Mouse (Mus musculus) liver, embryonic 14.5 days (tissue): ENCODE results near the gene Aip. TPM values are rescaled to one million over a fixed set of nuclear protein-coding genes. Genes with fewer than 3 reads are reported as not detected.
"Not testable (repeated sequence)": the region's sequence is repeated elsewhere in the genome, so short reads cannot be mapped to it uniquely, and the experiment has no call there.

ENCODE experiments used
- ATAC-seq: fragments of 200-750 bp; cut with Nextera tagmentation; 2 replicates; pipeline ENCODE4 v1.8.0; 2017; ENCODE audit warnings: moderate number of reproducible peaks, mild to moderate bottlenecking, moderate library complexity; ENCODE audit not compliant: insufficient read depth
- DNase-seq, 3 experiments: peaks; one replicate each; pipeline ENCODE4 v3.0.0-alpha.2; 2012 to 2013; ENCODE audit warnings: low read depth in 3 of 3, low spot score in 3 of 3
- H3K27ac ChIP-seq: fragments of 300-500 bp; sonication (generic); 2 replicates; pipeline ENCODE4 v1.5.1; 2014; ENCODE audit warnings: moderate library complexity, mild to moderate bottlenecking, control low read depth, inconsistent platforms
- H3K27me3 ChIP-seq: fragments of 300-500 bp; sonication (generic); 2 replicates; pipeline ENCODE4 v1.6.1; 2014; ENCODE audit warnings: mild to moderate bottlenecking, low read length, moderate library complexity; ENCODE audit not compliant: control insufficient read depth, insufficient read depth
- H3K36me3 ChIP-seq: fragments of 300-500 bp; sonication (generic); replicated peaks from 2 replicates; pipeline ENCODE4 v1.6.1; 2014; ENCODE audit warnings: low read depth; ENCODE audit not compliant: control insufficient read depth, insufficient read depth
- H3K4me1 ChIP-seq, 2 experiments: fragments of 200-500 bp in 1 of 2; fragments of 300-500 bp in 1 of 2; sonication (generic) in 1 of 2; replicated peaks; 2 replicates each; pipeline ENCODE4 v1.6.1; 2012 to 2014; ENCODE audit warnings: antibody characterized with exemption in 1 of 2, inconsistent platforms in 1 of 2, low read length in 1 of 2; ENCODE audit not compliant: control insufficient read depth in 2 of 2, insufficient read depth in 2 of 2
- H3K4me2 ChIP-seq: fragments of 300-500 bp; sonication (generic); 2 replicates; pipeline ENCODE4 v1.6.1; 2014; ENCODE audit warnings: low read depth, mild to moderate bottlenecking, control low read depth, moderate library complexity
- H3K4me3 ChIP-seq, 2 experiments: fragments of 200-500 bp in 1 of 2; fragments of 300-500 bp in 1 of 2; sonication (generic) in 1 of 2; 2 replicates each; pipeline ENCODE4 v1.5.1; 2012 to 2014; ENCODE audit warnings: low read depth in 2 of 2, low read length in 2 of 2, mild to moderate bottlenecking in 2 of 2, control low read depth in 1 of 2, inconsistent platforms in 1 of 2, moderate library complexity in 1 of 2; ENCODE audit not compliant: insufficient read depth in 1 of 2
- H3K9ac ChIP-seq: fragments of 300-500 bp; sonication (generic); replicated peaks from 2 replicates; pipeline ENCODE4 v1.6.1; 2014; ENCODE audit warnings: mild to moderate bottlenecking, control low read depth, moderate library complexity
- H3K9me3 ChIP-seq: fragments of 300-500 bp; sonication (generic); 2 replicates; pipeline ENCODE4 v1.6.1; 2016; ENCODE audit warnings: low read length, mixed read lengths; ENCODE audit not compliant: control insufficient read depth
- CTCF ChIP-seq: IDR thresholded peaks from 2 replicates; pipeline ENCODE4 v1.5.1; 2016; ENCODE audit warnings: antibody characterized with exemption, low read depth, control low read depth
- EP300 ChIP-seq: IDR thresholded peaks from 2 replicates; pipeline ENCODE4 v1.6.1; 2016; ENCODE audit warnings: antibody characterized with exemption, low read depth
- WGBS: fragments of 180-500 bp; shearing (Covaris S2); extraction: QIAGEN DNeasy Blood & Tissue Kit; methylation state at CpG from one replicate; pipeline ENCODE4 v1.1.7; 2014; ENCODE audit not compliant: insufficient replicate concordance; 5-methylcytosine and 5-hydroxymethylcytosine counted together
- polyA plus RNA-seq, 2 experiments: library from polyadenylated mRNA; depleted of rRNA in 1 of 2; stranded (reverse) in 1 of 2; unstranded in 1 of 2; fragments of >200 nt; fragmentation: Nextera tagmentation in 1 of 2; extraction: Ambion mirVana in 1 of 2; gene quantifications; 2 replicates each; pipeline versions ENCODE4 v1.2.1 to v1.2.3; 2012 to 2014

Gene Aip
- polyA plus RNA-seq, 2 experiments = 29.4 to 33.2 TPM

DNA sequence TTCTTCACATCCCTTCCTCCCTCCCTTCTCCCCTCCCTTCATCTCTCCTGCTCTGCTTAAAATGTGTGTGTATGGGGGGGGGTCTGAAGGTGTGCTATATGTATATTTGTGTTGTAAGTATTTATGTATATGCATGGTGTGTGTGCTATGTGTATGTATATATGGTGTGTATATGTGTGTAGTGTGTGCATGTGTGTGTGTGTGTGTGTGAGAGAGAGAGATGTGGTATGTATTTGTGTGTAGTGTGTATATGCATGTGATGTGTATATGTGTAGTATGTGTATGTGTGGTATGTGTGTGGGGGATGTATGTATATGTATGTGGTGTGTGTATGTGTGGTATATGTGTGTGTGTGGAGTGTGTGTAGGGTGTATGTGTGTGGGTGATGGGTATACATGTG, 58.8 kb downstream of the Aip start:
- Histone ChIP-seq H3K27ac (no peak overlapping the region), H3K4me2 (no peak overlapping the region), H3K9me3 (no peaks in the 10 kb centered on the region), H3K27me3 (no peaks in the 10 kb centered on the region), H3K4me1 (peaks cover 2 to 9% of the 10 kb centered on the region in 2 experiments; a peak in 1 of 4 replicates), H3K36me3 (no peaks in the 10 kb centered on the region), H3K4me3 (no peak overlapping the region), H3K9ac (no peak overlapping the region)
- ATAC-seq (no peak), DNase-seq (no peak)
- TF ChIP-seq EP300 (no peak), CTCF (no peak)

DNA sequence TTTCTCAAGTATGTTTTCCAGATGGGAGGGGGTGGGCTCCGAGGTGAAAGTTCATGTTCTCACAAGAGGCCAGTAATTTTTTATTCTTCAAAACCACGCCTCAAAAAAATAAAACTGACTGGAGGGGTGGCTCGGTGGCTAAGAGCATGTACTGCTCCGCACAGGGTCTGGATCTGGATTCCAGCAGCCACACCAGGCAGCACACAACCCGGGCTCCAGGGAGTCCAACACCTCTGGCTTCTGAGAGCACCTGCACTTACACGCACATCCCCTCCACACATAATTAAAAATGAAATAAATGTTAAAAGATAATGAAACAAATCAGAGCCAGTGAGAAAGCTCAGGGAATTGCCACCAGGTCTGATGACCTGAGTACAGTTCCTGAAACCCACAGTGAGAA, 59.4 kb downstream of the Aip start:
- TF ChIP-seq EP300 (no peak), CTCF (no peak)
- no peaks in the 10 kb centered on the region for H3K9me3 ChIP-seq
- H3K4me2 ChIP-seq = no peak overlapping the region
- H3K27me3 ChIP-seq = no peaks in the 10 kb centered on the region
- ATAC-seq (no peak), DNase-seq (no peak)
- H3K4me3 ChIP-seq = no peak overlapping the region
- no peak overlapping the region for H3K9ac ChIP-seq
- 60% methylated on average over 6 of the region's 6 CpGs for WGBS
- H3K36me3 ChIP-seq = no peaks in the 10 kb centered on the region
- peaks cover 2 to 7% of the 10 kb centered on the region in 2 experiments; a peak in 1 of 4 replicates for H3K4me1 ChIP-seq
- H3K27ac ChIP-seq = no peak overlapping the region

DNA sequence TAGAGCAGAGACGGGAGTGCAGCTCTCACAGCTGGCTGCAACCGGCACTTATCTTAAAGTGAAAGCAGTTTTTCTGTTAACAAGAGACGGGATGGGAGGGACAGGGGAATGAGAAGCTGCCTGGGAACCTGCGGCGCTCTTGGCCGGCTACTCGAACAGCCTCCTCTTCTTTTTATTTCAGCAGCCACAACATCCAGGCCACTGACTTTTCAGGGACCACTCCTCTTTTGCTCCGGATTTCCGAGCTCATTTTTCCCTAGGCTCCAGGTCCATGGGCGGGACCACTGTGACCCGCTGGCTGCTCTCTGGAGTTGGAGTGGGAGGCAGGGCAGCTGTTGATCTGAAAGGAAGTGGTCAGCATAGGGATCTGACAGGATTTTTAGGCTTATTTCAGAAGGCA, 61.2 kb downstream of the Aip start:
- WGBS = 7% methylated on average over 3 of the region's 11 CpGs
- peaks cover 9 to 12% of the 10 kb centered on the region in 2 experiments for H3K4me1 ChIP-seq
- not testable (repeated sequence) for ATAC-seq, H3K4me2 ChIP-seq, H3K27me3 ChIP-seq, H3K9ac ChIP-seq, H3K9me3 ChIP-seq, DNase-seq, H3K4me3 ChIP-seq, H3K27ac ChIP-seq, H3K36me3 ChIP-seq

Other genes starting within 250 kb of the Aip start
Only the 30 nearest of the 33 such genes appear.
- gene Unc93b1, start 190.7 kb downstream of the Aip start, polyA plus RNA-seq (2012; rRNA removed) = 19.8 and 22.8 TPM in 2 replicates
- gene Unc93b1, start 190.7 kb downstream of the Aip start, polyA plus RNA-seq (2014; fragmentation: Nextera tagmentation; extraction: Ambion mirVana) = 14.7 and 15.1 TPM in 2 replicates
- 0.02 and 0.04 TPM in 2 replicates for gene Aldh3b3, start 167.2 kb downstream of the Aip start, polyA plus RNA-seq (2012; rRNA removed)
- gene Aldh3b3, start 167.2 kb downstream of the Aip start, polyA plus RNA-seq (2014; fragmentation: Nextera tagmentation; extraction: Ambion mirVana) = not detected in 2 replicates
- 0.32 and 0.33 TPM in 2 replicates for gene Aldh3b2, start 153.5 kb downstream of the Aip start, polyA plus RNA-seq (2012; rRNA removed)
- 0.48 and 0.56 TPM in 2 replicates for gene Aldh3b2, start 153.5 kb downstream of the Aip start, polyA plus RNA-seq (2014; fragmentation: Nextera tagmentation; extraction: Ambion mirVana)
- 10.8 and 11.1 TPM in 2 replicates for gene Acy3, start 139.3 kb downstream of the Aip start, polyA plus RNA-seq (2012; rRNA removed)
- gene Acy3, start 139.3 kb downstream of the Aip start, polyA plus RNA-seq (2014; fragmentation: Nextera tagmentation; extraction: Ambion mirVana) = 9.1 and 9.5 TPM in 2 replicates
- 0.37 and 0.50 TPM in 2 replicates for gene Tbx10, start 133.1 kb downstream of the Aip start, polyA plus RNA-seq (2012; rRNA removed)
- gene Tbx10, start 133.1 kb downstream of the Aip start, polyA plus RNA-seq (2014; fragmentation: Nextera tagmentation; extraction: Ambion mirVana) = 0.28 and 0.30 TPM in 2 replicates
- gene Nudt8, start 125.3 kb downstream of the Aip start, polyA plus RNA-seq (2012; rRNA removed) = 2.1 and 2.9 TPM in 2 replicates
- gene Nudt8, start 125.3 kb downstream of the Aip start, polyA plus RNA-seq (2014; fragmentation: Nextera tagmentation; extraction: Ambion mirVana) = 14.2 and 15.2 TPM in 2 replicates
- 0.65 and 0.73 TPM in 2 replicates for gene Gm49405, start 125.2 kb downstream of the Aip start, polyA plus RNA-seq (2012; rRNA removed)
- 0.25 and 0.33 TPM in 2 replicates for gene Gm49405, start 125.2 kb downstream of the Aip start, polyA plus RNA-seq (2014; fragmentation: Nextera tagmentation; extraction: Ambion mirVana)
- 1.8 and 2.2 TPM in 2 replicates for gene Doc2g, start 122.5 kb downstream of the Aip start, polyA plus RNA-seq (2012; rRNA removed)
- gene Doc2g, start 122.5 kb downstream of the Aip start, polyA plus RNA-seq (2014; fragmentation: Nextera tagmentation; extraction: Ambion mirVana) = 0.25 and 0.45 TPM in 2 replicates
- 67.5 and 84.8 TPM in 2 replicates for gene Ndufv1, start 113.1 kb downstream of the Aip start, polyA plus RNA-seq (2012; rRNA removed)
- 159 and 168 TPM in 2 replicates for gene Ndufv1, start 113.1 kb downstream of the Aip start, polyA plus RNA-seq (2014; fragmentation: Nextera tagmentation; extraction: Ambion mirVana)
- 230 and 274 TPM in 2 replicates for gene Gstp1, start 87.9 kb downstream of the Aip start, polyA plus RNA-seq (2012; rRNA removed)
- gene Gstp1, start 87.9 kb downstream of the Aip start, polyA plus RNA-seq (2014; fragmentation: Nextera tagmentation; extraction: Ambion mirVana) = 511 and 557 TPM in 2 replicates
- 6.6 and 7.9 TPM in 2 replicates for gene Gstp2, start 79.8 kb downstream of the Aip start, polyA plus RNA-seq (2012; rRNA removed)
- gene Gstp2, start 79.8 kb downstream of the Aip start, polyA plus RNA-seq (2014; fragmentation: Nextera tagmentation; extraction: Ambion mirVana) = 6.9 and 7.3 TPM in 2 replicates
- gene Gstp3, start 66.3 kb downstream of the Aip start, polyA plus RNA-seq (2012; rRNA removed) = 78.5 and 87.0 TPM in 2 replicates
- 65.7 and 69.6 TPM in 2 replicates for gene Gstp3, start 66.3 kb downstream of the Aip start, polyA plus RNA-seq (2014; fragmentation: Nextera tagmentation; extraction: Ambion mirVana)
- 0.16 and 0.17 TPM in 2 replicates for gene Cabp2, start 44.3 kb downstream of the Aip start, polyA plus RNA-seq (2012; rRNA removed)
- 0.20 and 0.44 TPM in 2 replicates for gene Cabp2, start 44.3 kb downstream of the Aip start, polyA plus RNA-seq (2014; fragmentation: Nextera tagmentation; extraction: Ambion mirVana)
- gene Cdk2ap2, start 28.7 kb downstream of the Aip start, polyA plus RNA-seq (2012; rRNA removed) = 52.5 and 64.8 TPM in 2 replicates
- gene Cdk2ap2, start 28.7 kb downstream of the Aip start, polyA plus RNA-seq (2014; fragmentation: Nextera tagmentation; extraction: Ambion mirVana) = 99.9 and 101 TPM in 2 replicates
- 6.1 and 7.1 TPM in 2 replicates for gene Pitpnm1, start 25.9 kb downstream of the Aip start, polyA plus RNA-seq (2012; rRNA removed)
- gene Pitpnm1, start 25.9 kb downstream of the Aip start, polyA plus RNA-seq (2014; fragmentation: Nextera tagmentation; extraction: Ambion mirVana) = 3.4 TPM in 2 replicates
- not detected in 2 replicates for gene Gpr152, start 13.9 kb upstream of the Aip start, polyA plus RNA-seq (2012; rRNA removed)
- gene Gpr152, start 13.9 kb upstream of the Aip start, polyA plus RNA-seq (2014; fragmentation: Nextera tagmentation; extraction: Ambion mirVana) = not detected in 2 replicates
- 0.03 and 0.15 TPM in 2 replicates for gene Cabp4, start 18.2 kb upstream of the Aip start, polyA plus RNA-seq (2012; rRNA removed)
- gene Cabp4, start 18.2 kb upstream of the Aip start, polyA plus RNA-seq (2014; fragmentation: Nextera tagmentation; extraction: Ambion mirVana) = not detected in 2 replicates
- 57.5 and 59.2 TPM in 2 replicates for gene Coro1b, start 22.8 kb upstream of the Aip start, polyA plus RNA-seq (2012; rRNA removed)
- gene Coro1b, start 22.8 kb upstream of the Aip start, polyA plus RNA-seq (2014; fragmentation: Nextera tagmentation; extraction: Ambion mirVana) = 57.5 and 62.2 TPM in 2 replicates
- 12.5 and 16.3 TPM in 2 replicates for gene Ptprcap, start 27.7 kb upstream of the Aip start, polyA plus RNA-seq (2012; rRNA removed)
- gene Ptprcap, start 27.7 kb upstream of the Aip start, polyA plus RNA-seq (2014; fragmentation: Nextera tagmentation; extraction: Ambion mirVana) = 14.4 and 17.0 TPM in 2 replicates
- gene Rps6kb2, start 37.5 kb upstream of the Aip start, polyA plus RNA-seq (2012; rRNA removed) = 17.2 and 19.2 TPM in 2 replicates
- 19.5 and 19.9 TPM in 2 replicates for gene Rps6kb2, start 37.5 kb upstream of the Aip start, polyA plus RNA-seq (2014; fragmentation: Nextera tagmentation; extraction: Ambion mirVana)
- 0.32 and 0.44 TPM in 2 replicates for gene Carns1, start 49.6 kb upstream of the Aip start, polyA plus RNA-seq (2012; rRNA removed)
- 0.18 and 0.71 TPM in 2 replicates for gene Carns1, start 49.6 kb upstream of the Aip start, polyA plus RNA-seq (2014; fragmentation: Nextera tagmentation; extraction: Ambion mirVana)
- gene Tbc1d10c, start 65.4 kb upstream of the Aip start, polyA plus RNA-seq (2012; rRNA removed) = 2.6 TPM in 2 replicates
- gene Tbc1d10c, start 65.4 kb upstream of the Aip start, polyA plus RNA-seq (2014; fragmentation: Nextera tagmentation; extraction: Ambion mirVana) = 2.5 and 4.0 TPM in 2 replicates
- gene Ppp1ca, start 66.2 kb upstream of the Aip start, polyA plus RNA-seq (2012; rRNA removed) = 203 and 214 TPM in 2 replicates
- 432 and 447 TPM in 2 replicates for gene Ppp1ca, start 66.2 kb upstream of the Aip start, polyA plus RNA-seq (2014; fragmentation: Nextera tagmentation; extraction: Ambion mirVana)
- 20.8 and 21.4 TPM in 2 replicates for gene Rad9a, start 75.8 kb upstream of the Aip start, polyA plus RNA-seq (2012; rRNA removed)
- gene Rad9a, start 75.8 kb upstream of the Aip start, polyA plus RNA-seq (2014; fragmentation: Nextera tagmentation; extraction: Ambion mirVana) = 14.3 and 16.8 TPM in 2 replicates
- gene Clcf1, start 88.4 kb upstream of the Aip start, polyA plus RNA-seq (2012; rRNA removed) = 1.1 TPM in 2 replicates
- gene Clcf1, start 88.4 kb upstream of the Aip start, polyA plus RNA-seq (2014; fragmentation: Nextera tagmentation; extraction: Ambion mirVana) = 0.42 and 0.43 TPM in 2 replicates
- not detected in 2 replicates for gene AC109138.7, start 88.5 kb upstream of the Aip start, polyA plus RNA-seq (2012; rRNA removed)
- not detected in 2 replicates for gene AC109138.7, start 88.5 kb upstream of the Aip start, polyA plus RNA-seq (2014; fragmentation: Nextera tagmentation; extraction: Ambion mirVana)
- 15.2 and 15.9 TPM in 2 replicates for gene Pold4, start 106.0 kb upstream of the Aip start, polyA plus RNA-seq (2012; rRNA removed)
- 12.9 and 13.1 TPM in 2 replicates for gene Pold4, start 106.0 kb upstream of the Aip start, polyA plus RNA-seq (2014; fragmentation: Nextera tagmentation; extraction: Ambion mirVana)
- gene Ssh3, start 143.3 kb upstream of the Aip start, polyA plus RNA-seq (2012; rRNA removed) = 2.8 and 3.5 TPM in 2 replicates
- gene Ssh3, start 143.3 kb upstream of the Aip start, polyA plus RNA-seq (2014; fragmentation: Nextera tagmentation; extraction: Ambion mirVana) = 1.3 and 1.4 TPM in 2 replicates
- 0.93 and 1.3 TPM in 2 replicates for gene Ankrd13d, start 157.3 kb upstream of the Aip start, polyA plus RNA-seq (2012; rRNA removed)
- gene Ankrd13d, start 157.3 kb upstream of the Aip start, polyA plus RNA-seq (2014; fragmentation: Nextera tagmentation; extraction: Ambion mirVana) = 0.45 and 0.66 TPM in 2 replicates
- 23.9 and 26.0 TPM in 2 replicates for gene Grk2, start 180.4 kb upstream of the Aip start, polyA plus RNA-seq (2012; rRNA removed)
- 9.4 and 10.8 TPM in 2 replicates for gene Grk2, start 180.4 kb upstream of the Aip start, polyA plus RNA-seq (2014; fragmentation: Nextera tagmentation; extraction: Ambion mirVana)